Mouse (Mus musculus) 3T3-L1 (cell line): ENCODE measurements at regions not wholly inside any gene's neighbourhood (a gene's known extent, or its start where the extent isn't known, plus 50 kb on each side); places are given as distances from the start of the nearest gene placed in this dataset.

ENCODE experiments used
- DNase-seq: peaks from one replicate; pipeline ENCODE4 v3.0.0-alpha.2; 2015; ENCODE audit warnings: low read depth, low spot score

DNA sequence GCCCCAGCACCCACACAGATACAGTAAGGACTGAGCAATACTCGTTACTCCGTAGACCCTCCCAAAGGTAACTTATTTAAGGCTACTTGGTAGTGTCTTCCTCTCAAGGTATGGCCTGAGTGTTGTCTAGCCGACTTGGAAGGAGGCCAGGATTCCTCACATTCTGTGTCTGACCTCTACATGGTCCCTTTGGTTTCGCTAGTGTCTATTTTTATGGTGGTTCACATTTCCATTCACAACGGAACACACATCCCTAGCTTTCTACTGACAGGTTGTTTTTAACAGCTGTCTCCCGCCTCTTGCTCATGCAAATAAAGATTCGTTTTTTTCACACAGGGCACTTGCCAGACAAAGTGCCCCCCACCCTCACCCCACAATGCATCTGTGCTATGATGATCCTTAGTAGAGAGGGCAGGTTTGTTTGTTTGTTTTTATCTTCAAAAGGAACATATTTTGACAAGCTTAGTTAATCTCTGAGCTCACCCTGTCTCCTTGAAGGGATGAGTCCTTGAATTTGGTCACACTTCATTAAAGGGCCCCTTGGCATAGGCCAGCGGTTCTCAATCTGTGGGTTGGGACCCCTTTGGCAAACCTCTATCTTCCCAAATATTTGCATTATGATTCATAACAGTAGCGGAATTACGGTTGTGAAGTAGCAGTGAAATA is 52.7 kb downstream of the Phlda1 start:
- no peak for DNase-seq

DNA sequence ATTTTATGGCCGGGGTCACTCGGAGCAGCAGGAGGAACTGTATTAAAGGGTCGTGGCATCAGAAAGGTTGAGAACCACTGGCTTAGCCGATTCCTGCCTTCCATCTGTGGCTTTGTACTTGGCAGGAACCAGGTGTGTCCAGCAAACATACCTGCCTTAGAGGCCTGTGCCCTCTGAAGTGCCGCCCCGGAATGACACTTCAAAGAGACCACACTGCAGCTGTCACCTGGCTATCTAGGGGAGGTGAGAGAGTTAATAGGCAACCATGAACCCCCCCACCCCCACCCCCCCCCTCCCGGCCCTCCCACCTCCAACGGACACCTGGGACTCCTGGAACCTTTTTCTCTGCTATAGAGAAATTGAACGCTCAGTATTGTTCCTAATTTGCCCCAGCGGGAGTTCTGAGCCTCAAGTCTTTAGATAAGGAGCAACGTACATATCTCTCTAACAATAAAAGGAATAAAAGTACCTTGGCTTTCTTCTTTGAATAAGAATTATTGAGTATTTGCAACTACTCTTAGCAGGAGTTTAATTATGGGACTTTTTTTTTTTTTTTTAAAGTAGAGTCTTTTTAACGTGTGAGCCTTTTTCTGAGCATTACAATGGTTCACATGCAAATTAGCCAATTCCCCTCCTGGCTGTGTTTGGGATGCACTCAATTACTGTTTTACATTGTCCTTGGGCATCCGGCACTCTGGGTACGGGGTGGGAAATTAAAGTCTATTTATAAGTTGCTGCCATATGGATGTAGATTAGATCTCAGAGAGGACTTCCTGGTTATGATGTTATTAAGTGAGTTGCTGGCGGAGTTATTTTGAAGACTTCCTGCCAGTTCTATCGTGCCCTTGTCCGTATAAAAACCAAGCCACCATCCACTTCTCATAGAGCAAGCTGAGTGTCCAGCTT is 53.5 kb downstream of the Phlda1 start:
- no peak for DNase-seq

DNA sequence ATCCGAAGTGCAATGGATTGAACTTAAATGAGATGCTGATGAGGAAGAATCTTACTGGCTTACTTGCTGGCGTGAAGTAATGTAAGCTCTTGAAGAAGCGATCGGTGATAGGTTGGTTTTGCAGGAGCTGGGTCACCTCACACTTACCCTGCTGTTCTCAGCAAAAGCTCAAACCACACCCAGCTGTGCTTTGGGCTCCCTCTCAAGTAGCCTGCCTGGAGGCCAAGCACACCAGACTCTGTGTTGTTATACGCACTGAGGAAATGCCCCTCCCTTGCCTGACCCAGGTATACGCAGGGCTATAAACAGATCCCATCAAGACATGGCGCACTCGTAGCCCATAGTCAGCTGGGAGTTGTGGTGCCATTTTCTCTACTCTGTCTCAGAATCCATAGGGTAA is 56.5 kb downstream of the Phlda1 start:
- DNase-seq: no peak

DNA sequence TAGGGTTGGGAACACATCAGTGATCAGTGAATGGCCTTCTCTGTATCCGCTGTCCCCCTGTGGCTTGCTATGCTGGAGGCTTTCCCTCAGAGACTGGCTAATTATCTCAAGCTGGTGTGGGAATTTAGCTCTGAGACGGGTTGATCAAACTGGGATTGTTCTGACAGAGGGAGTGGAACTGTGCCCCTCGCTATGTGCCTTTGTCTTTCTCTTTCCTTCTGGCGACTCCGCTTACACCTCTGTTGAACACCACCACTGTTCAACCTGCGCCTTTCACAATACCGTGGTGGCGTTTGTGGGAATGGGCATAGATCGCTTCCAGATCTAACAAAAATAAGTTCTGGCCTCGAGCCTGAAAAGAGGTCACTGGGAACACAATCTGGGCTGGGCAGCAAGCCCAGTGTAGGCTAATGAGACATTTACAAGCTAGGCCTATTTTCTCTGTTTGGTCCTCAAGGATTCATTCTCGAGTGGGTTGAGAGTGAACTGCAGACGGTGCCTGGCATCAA is 60.8 kb downstream of the Phlda1 start:
- DNase-seq: peak; percentile 65

DNA sequence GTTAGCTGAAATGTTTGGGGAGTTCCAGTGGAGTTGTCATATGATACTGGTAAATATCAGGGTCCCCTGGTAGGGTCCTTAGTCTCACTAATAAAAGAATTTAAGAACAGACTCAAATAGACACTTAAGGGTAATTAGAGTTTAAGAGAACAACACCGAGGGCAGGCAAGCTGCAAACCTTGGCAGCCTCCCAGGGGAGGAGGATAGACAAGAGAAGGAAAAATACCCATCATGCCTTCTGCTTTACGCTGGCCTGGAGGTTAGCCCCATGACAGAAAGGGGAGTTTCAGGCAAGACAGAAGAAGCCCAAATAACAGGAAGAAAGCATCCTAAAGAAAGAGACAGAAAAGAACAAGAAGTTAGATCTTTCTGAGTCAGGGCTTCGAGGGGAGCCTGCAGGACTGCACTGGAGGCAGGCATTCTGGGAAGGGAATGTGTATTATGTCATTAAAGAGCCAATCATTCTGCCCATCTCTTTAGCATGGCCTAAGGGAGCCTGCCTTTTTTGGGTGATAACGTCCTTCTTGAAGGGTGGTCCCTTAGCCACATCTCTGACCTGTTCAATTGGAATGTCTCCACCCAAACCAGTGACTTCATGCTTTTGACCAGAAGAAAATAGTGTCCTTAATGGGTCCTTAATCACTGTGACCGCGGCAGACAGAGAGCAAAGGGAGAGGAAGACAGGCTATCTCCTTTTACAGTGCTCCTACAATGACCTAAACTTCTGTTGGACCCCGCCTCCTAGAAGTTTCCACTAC is 64.6 kb downstream of the Phlda1 start:
- DNase-seq: peak; percentile 69

DNA sequence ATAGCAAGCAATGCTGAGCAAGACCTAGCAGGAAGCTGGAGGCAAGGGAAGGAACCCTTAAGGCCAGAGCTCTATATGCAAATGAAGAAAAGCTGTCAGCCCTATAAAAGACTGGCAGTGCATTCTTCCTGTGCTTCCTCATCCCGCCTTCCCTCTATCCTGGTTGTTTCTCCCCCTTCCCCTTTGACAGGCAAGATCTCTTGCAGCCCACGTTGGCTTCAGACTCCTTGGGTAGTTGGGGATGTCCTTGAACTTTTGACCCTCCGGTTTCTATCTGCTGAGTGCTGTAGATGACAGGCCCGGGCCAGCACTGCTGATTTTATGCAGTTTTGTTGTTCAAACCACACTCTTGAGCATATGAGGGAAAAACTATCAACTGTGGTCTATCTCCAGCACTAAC is 68.1 kb downstream of the Phlda1 start:
- no peak for DNase-seq

DNA sequence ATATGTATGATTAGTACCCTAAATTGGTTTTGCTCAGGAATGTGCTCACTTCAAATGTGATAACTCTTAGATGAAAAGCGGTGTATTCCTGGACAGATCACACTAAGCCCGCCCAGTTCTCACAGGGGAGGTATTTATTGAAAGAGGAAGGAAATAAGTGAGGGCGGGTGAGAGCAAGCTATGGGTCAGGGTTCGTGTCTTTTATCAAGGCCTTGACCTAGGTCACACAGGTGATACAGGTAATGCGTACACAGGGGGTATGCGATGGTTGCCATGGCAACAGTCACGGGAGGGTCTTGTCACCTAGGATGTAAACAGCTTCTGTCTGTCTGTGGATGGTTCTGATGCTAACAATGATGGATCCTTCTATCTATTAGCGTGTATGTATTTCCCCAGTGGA is 68.7 kb downstream of the Phlda1 start:
- no peak for DNase-seq

DNA sequence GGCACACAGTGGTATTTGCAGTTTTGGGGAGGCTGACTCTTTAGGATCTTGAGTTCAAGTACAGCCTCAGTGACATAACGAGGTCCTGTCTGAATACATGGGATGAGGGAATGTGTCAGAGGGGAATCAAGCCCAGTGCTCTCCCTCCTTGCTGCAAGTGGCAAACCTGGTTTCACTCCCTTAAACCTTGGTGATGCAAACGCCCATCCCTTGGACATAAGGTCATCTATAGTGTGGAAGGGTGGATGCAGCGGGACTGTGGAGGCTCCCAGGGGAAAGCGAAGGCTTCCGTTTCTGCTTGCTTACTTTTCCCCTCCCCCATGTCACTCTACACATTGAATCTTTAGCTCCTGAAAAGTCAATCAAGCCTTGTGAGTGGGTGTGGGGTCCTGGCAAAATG is 69.2 kb downstream of the Phlda1 start:
- no peak for DNase-seq

DNA sequence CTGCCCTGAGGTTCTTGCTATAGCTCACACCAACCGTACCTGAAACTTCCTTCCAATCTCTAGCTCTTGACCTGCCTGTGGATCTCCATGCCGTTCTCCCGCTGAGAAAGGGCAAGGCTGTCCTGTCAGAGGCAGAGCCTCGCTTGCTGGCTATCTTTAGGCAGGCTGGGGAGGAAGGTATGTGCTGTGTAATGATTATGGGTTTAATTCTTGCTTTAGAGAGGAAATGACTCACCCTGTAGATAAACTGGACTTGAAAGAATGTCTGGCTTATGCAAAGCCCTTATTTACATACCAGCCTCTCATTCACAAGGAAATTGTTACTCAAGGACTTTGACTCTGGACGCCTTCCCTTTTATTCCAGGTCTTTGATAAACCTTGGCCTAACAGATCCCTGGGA is 69.8 kb downstream of the Phlda1 start:
- DNase-seq: peak; percentile 90

DNA sequence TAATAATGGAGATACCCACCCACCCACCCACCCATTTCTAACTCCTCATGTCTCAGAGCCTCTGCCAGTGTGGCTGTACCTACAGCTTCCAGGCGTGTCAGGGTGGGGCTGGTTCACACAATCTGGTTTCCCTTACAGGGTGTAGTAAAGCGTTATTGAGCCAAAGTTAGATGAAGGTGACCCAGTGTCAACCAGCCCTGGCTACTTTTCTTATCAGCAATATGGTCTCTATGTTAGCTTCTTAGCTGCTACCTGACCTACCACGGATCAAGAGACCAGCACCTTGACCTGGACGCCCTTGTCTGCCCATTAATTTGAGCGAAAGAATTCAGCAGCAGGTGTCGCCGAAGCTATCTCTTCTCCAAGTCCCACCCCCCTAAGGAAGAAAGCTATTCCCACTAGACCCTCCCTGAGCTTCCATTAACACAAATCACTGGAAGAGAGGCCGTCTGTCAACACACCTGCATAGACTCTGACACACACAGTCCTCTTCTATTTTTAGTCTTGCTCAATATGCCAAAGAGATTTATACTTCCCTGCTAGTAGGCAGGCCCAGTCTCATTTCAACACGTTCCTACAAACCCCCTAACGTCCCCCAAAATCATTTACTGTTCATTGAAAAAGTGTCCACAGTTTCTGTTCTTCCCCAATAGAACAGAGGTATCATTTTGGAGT is 70.4 kb downstream of the Phlda1 start:
- no peak for DNase-seq

DNA sequence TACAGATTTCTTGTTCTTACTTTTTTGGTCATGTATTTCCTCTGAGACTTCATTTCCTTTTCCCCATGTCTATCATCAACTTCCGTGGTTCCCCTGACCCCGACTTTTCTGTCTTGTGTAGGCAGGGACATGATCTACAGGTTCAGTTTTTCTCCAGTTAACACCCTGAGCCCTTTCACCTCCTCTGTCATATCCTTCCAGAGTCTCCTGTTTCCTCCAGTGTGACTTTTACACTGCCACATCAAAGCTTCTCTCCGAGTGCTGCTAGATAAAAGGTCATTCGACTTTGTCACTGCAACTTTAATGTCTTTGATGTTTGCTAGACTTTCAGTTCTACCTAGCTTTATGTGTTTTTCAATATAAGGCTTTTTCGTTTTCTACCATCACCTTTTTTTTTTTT is 72.5 kb downstream of the Phlda1 start:
- DNase-seq: no peak

DNA sequence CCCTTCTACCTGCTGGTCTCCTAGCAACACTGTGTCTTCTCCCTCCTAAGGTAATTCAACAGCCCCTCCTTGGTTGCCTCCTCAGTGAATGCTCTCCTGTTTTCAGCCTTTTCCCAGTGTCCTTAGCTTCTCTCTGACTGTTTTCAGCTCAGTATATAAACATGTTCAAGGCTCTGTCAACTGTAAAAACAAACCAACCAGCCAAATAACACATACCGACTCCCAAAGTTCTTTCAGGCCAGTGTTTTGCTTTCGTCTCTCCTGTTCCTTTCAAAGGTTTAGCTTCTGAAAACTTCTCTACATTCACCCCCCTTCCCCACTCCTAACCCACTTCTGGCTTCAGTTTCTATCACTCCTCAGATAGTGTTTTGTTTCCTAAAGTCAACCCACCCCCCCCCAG is 73.4 kb downstream of the Phlda1 start:
- DNase-seq: no peak

DNA sequence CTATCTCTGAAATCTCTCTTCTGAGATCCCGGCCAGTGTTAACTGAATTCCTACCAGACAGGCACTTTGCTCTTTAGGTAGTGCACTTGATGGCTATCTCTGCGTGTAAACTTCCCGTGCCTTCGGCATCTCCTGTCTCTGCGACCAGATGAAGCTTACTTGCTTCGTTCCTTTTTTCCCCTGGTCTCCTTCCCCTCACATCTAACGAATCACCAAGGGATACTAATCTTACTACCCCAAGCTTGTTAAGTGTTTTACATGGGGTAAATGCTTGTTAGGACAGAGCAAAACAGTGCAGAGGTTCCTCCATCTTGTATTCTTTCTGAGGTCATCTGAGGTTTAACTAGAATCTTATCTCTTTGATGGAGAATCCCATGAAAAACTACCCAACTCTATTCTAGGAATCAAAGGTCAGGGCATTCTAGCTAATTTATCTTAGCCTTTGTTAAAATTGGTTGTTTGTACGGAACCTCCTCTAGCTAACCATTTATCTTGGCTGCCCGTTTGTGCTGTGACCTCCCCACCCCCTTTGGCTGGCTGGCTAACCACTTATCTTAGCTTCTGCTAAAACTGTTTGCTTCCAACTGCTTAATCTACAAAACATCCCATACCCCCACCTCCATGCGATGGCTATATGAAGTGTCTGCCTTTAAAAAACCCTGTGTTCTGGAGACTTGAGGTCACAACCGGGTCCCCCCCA is 74.5 kb downstream of the Phlda1 start:
- DNase-seq: no peak

DNA sequence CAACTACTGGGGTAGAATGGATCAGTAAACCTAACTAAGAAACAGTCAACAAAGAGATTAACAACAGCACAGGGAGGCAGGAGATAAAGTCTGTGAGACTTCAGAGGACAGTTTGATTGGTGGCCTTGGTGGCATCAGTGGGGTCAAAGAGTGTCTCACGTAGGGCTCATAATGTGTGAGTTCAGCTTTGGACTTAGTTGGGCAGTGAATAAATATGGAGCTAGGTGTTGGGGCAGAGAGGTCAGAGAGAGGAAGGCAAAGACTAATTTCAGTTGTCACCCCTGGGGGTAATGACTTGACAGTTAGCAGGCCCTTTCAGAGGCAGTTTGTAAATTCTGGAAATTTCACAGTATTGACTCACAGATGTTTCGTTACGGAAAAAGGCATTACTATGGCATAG is 75.8 kb downstream of the Phlda1 start:
- no peak for DNase-seq

DNA sequence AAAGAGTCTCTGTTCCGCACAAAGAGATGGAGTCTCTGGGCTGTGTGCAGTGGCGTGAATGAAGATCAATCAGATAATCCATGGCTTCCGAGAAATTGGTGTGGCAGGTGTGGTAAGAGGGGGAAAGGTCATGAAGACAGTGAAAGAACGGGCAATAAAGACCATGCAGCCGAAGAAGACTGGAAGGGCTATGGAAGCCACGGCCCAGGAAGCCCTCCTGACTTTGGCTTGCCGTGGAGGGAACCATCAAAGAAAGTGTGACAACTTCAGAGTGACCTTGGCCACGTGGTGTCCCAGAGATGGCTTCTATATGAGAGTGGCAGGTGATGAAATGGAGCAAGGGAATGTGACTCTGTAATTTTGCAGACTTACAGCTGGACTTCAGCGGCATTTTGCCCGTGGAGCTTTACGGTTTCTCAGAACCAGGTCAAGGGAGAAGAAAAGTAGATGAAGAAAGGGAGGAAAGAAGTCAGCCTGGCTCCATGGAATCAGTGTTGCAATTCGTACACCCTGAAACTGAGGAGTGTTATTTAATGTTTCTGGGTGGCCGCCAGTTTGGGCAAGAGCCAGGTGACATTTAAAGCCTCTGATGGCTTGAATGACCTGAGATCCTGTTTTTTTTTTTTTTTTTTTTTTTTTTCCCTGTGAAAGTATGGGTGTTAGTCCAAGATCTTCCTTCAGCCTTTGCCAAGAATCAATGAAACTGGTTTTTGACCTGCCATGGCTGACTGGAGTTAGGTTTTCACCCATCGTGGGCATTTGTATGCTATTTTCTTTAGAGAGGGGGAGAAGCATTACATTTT is 76.4 kb downstream of the Phlda1 start:
- DNase-seq: no peak

DNA sequence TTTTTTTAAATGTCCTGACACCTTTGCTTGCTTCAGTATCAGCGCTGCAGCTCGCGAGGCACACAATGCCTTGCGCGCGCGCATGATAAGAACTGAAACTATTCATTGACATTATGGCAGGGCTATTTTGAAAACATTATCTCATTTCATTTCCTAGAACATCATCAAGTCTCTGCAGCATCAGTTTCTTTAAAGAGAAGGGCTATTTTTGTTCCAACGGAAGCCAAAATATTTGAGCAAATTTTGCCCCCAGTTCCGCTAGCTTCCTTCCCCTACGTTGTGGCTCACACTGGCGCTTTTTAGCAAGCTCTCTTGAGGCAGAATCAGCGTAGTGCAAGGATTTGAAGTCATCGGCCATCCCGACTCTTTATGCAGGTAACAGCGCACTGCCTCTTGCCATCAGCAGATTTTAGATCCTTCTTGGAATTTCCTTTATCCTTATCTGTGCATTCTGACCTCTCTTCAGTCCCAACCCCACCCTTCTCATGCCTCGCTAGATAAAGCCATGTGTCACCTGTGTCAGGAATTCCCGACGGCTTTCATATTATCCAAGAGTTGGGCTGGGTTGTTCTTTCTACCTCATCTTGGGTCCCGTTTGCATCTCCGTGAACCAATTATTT is 77.1 kb downstream of the Phlda1 start:
- DNase-seq: no peak

DNA sequence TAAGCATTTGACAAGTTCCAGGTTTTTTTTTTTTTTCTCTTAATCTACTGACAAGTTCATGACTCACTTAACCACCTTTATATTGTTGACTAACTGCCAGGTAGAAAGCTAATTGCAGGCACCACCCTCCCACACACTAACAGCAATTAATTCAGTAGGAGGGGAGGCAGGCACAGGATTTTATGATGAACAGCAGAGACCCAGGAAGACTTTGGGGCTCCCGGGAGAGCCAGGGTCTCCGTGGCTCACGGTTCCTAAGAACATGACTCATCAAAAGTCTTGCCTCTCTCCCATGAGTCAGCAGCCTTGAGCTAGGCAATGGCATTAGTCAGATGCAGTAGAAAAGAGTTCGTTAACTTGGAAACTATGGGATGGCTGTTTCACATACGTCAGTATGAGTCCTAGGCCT is 77.7 kb downstream of the Phlda1 start:
- peak; percentile 88 for DNase-seq

DNA sequence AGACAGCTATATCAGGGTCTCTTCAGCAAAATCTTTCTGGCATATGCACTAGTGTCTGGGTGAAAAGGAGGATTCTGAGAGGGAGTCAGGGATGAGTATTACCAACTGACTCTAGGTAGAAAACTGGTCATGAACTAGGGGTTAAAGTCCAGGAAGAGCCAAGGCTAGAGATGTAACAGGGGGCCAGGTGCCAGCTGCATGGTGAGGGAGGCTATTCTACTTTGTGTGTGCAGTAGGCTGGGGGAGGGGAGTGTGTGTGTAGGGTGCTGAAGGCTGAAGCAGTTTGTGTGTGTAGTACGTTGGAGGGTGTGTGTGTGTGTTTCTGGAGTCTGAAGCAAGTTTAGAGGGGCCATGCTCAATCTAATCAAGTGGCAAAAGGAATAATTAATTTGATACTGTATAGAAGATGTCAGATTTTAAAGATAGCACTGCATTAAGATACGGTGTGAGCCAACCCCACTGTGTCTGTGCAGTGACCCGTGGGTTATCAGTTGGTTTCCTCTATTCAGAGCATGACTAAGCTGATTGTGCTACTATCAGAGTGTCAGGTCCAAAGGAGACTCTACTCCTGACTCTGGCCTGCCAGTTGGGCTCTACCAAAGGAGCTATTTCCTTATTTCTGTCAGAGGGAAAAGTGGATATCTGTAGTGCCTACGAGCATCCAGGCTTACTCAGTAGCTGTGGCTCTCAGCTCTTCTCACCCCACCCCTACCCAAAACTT is 82.0 kb downstream of the Phlda1 start:
- DNase-seq: no peak

DNA sequence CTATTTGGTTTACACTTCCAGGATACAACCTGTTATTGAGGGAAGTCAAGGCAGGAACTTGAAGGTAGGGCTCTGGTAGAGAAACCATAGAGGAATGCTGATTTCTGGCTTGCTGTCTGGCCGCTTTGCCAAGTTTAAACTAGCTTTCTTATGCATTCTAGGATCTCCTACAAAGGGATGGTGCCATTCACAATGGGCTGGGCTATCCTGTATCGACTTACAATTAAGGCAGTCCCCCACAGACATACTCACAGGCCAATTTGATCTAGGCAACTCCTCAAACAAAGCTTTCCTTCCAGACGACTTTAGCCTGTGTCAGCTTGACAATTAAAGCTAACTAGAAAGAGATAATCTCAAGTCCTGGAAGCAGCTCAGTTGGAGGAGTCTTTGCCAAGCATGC is 83.1 kb downstream of the Phlda1 start:
- DNase-seq: no peak
